Mouse (Mus musculus) erythroblast, embryonic 14.5 days (primary cell): ENCODE results near the gene 6430571L13Rik.

Source experiments
- GATA1 ChIP-seq: IDR thresholded peaks from 2 replicates; pipeline ENCODE4 v1.6.1; 2012; ENCODE audit warnings: low read length, inconsistent platforms, mixed read lengths
- TAL1 ChIP-seq: IDR thresholded peaks from 3 replicates; pipeline ENCODE4 v1.6.1; 2012; ENCODE audit warnings: low read length, inconsistent platforms, mixed read lengths

- TF ChIP-seq GATA1 (peak; percentile 33; the same call in 1 of the 2 replicates), TAL1 (peak; percentile 48; the same call in 2 of the 3 replicates)
These were observed 27.9 kb downstream of the 6430571L13Rik start for GRCm38 (mm10) chr9:107368302-107368701.
